Mouse (Mus musculus) kidney, embryonic 14.5 days (tissue): ENCODE measurements around the gene Raly. TPM values are rescaled to one million over a fixed set of nuclear protein-coding genes. Genes with fewer than 3 reads are reported as not detected.

Experiments used
- ATAC-seq: fragments of 200-750 bp; cut with Nextera tagmentation; 2 replicates; pipeline ENCODE4 v1.8.0; 2017; ENCODE audit warnings: moderate number of reproducible peaks, mild to moderate bottlenecking, moderate TSS enrichment, moderate library complexity; ENCODE audit not compliant: low FRiP score, low TSS enrichment
- H3K27ac ChIP-seq: fragments of 300-500 bp; sonication (generic); 2 replicates; pipeline ENCODE4 v1.5.1; 2014; ENCODE audit warnings: low read depth, mild to moderate bottlenecking, low read length, moderate library complexity, mixed read lengths
- H3K27me3 ChIP-seq: fragments of 300-500 bp; sonication (generic); 2 replicates; pipeline ENCODE4 v1.6.1; 2014; ENCODE audit warnings: mild to moderate bottlenecking, low read length; ENCODE audit not compliant: control insufficient read depth, insufficient read depth
- H3K36me3 ChIP-seq: fragments of 300-500 bp; sonication (generic); 2 replicates; pipeline ENCODE4 v1.6.1; 2014; ENCODE audit warnings: low read length, mixed read lengths; ENCODE audit not compliant: control insufficient read depth, insufficient read depth
- H3K4me1 ChIP-seq: fragments of 300-500 bp; sonication (generic); 2 replicates; pipeline ENCODE4 v1.6.1; 2014; ENCODE audit warnings: low read length, mixed read lengths; ENCODE audit not compliant: control insufficient read depth, insufficient read depth
- H3K4me2 ChIP-seq: fragments of 300-500 bp; sonication (generic); replicated peaks from 2 replicates; pipeline ENCODE4 v1.6.1; 2014; ENCODE audit warnings: low read depth, mild to moderate bottlenecking, low read length
- H3K4me3 ChIP-seq: fragments of 300-500 bp; sonication (generic); 2 replicates; pipeline ENCODE4 v1.5.1; 2014; ENCODE audit warnings: mild to moderate bottlenecking, low read length
- H3K9ac ChIP-seq: fragments of 300-500 bp; sonication (generic); 2 replicates; pipeline ENCODE4 v1.6.1; 2014; ENCODE audit warnings: low read depth, mild to moderate bottlenecking, low read length, moderate library complexity
- H3K9me3 ChIP-seq: fragments of 300-500 bp; sonication (generic); 2 replicates; pipeline ENCODE4 v1.6.1; 2016; ENCODE audit warnings: low read length; ENCODE audit not compliant: control insufficient read depth
- WGBS: fragments of 180-500 bp; shearing (Covaris S2); extraction: QIAGEN DNeasy Blood & Tissue Kit; methylation state at CpG from one replicate; pipeline ENCODE4 v1.1.7; 2014; 5-methylcytosine and 5-hydroxymethylcytosine counted together
- polyA plus RNA-seq: library from polyadenylated mRNA; unstranded; fragments of >200 nt; fragmentation: Nextera tagmentation; extraction: Ambion mirVana; gene quantifications from 2 replicates; pipeline ENCODE4 v1.2.1, GENCODE M21; 2014

The Raly gene
- polyA plus RNA-seq, 1 experiment from 2014 or later: 68.8 TPM

DNA sequence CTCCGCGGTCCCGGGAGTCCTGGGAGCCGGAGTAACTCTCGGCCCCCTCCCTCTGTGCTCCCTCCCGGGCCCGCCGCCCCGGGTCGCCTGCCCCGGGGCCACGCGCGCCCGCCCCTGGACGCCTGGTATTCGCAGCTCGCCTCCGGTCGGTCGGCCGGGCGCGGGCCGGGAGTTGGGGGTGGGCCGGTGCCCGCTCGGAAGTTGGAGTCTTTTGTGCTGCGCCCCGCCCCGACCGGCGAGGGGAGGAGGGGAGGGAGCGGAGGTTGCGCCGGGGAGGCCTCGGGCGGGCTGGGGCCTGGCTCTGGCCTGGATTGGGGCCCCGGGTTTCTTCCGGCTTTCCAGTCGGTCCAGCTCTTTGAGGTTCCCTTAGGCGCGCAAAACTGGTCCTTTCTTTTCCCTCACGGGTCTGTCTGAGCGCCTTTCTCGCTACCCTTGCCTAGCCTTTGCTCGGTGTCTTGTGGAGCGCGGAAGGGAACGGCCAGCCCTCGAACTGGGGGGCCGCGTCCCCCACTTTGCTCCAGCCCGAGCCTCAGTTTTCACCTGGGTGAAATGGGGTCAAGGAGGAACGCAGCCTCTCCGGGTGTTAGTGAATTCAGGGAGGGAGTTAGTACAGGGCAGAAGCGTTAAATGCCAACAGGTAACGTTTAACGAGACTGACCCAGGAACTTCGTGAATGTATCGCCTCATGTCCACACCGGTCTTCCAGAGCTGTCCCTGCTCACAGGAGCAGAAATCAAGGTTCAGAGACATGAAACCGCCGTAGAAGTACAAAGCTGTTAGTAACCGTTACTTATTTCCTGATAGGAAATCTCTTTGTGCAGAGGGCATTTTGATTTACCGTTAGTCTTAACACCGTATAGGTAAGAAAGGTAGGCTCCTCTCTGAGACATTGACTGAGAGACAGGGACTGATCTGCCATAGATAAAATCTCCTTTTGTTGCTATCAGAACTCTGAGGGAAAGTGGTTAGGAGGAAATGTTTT, 1.1 kb downstream of the Raly start:
- Histone ChIP-seq H3K27me3 (no peaks in the 10 kb centered on the region), H3K36me3 (no peaks in the 10 kb centered on the region)
- WGBS: under 1% methylated on average over 65 of the region's 67 CpGs

DNA sequence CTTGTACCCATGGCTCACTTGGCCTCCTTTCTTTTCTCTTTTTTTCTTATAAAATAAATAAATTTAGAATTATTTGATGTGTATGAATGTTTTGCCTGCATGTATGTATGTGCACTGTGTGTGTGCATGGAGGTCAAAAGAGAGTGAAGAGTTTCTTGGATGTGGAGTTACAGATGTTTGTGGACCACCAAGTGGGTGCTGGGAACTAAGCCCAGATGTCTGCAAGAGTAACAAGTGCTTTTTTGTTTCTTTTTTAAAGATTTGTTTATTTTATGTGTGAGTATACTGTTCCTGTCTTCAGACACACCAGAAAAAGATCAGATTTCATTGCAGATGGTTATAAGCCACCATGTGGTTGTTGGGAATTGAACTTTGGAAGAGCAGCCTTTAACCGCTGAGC, 12.5 kb downstream of the Raly start:
- WGBS: 77% methylated on average over 1 of the region's 1 CpGs
- no peaks in the 10 kb centered on the region; the same call in 1 of the 2 replicates for H3K36me3 ChIP-seq
- no peaks in the 10 kb centered on the region for H3K27me3 ChIP-seq
- ATAC-seq: no peak
- no peak overlapping the region for H3K4me3 ChIP-seq
- H3K27ac ChIP-seq: no peak overlapping the region
- no peak overlapping the region for H3K4me2 ChIP-seq
- H3K4me1 ChIP-seq: peaks cover 11% of the 10 kb centered on the region
- no peaks in the 10 kb centered on the region for H3K9me3 ChIP-seq
- H3K9ac ChIP-seq: no peak overlapping the region

More for the DNA sequence above, 1.1 kb downstream of the Raly start:
- Histone ChIP-seq H3K4me3 (peak overlapping the region; percentile 99), H3K4me1 (peaks cover 21% of the 10 kb centered on the region), H3K4me2 (peak overlapping the region; percentile 90), H3K9me3 (no peaks in the 10 kb centered on the region), H3K9ac (peak overlapping the region; percentile 97), H3K27ac (peak overlapping the region; percentile 98)
- ATAC-seq: peak; percentile 17

DNA sequence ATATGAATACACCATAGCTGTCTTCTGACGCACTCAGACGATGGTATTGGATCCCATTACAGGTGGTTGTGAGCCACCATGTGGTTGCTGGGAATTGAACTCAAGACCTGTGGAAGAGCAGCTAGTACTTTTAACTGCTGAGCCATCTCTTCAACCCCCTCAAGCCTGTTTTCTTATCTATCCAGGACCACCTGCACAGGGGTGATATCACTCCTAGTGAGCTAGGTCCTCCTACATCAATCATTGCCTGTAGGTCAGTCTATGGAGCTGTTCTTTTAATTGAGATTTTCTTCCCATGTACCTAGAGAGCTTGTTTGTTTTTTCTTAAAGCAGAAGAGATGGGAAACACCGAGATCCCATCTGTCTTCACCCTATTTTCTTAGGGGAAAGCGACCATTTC, 12.9 kb downstream of the Raly start:
- Histone ChIP-seq H3K4me1 (peaks cover 11% of the 10 kb centered on the region), H3K27ac (no peak overlapping the region), H3K4me3 (no peak overlapping the region), H3K9me3 (no peaks in the 10 kb centered on the region), H3K9ac (no peak overlapping the region), H3K4me2 (no peak overlapping the region), H3K27me3 (no peaks in the 10 kb centered on the region), H3K36me3 (no peaks in the 10 kb centered on the region; the same call in 1 of the 2 replicates)
- 60% methylated on average over 4 of the region's 4 CpGs for WGBS
- ATAC-seq: no peak

DNA sequence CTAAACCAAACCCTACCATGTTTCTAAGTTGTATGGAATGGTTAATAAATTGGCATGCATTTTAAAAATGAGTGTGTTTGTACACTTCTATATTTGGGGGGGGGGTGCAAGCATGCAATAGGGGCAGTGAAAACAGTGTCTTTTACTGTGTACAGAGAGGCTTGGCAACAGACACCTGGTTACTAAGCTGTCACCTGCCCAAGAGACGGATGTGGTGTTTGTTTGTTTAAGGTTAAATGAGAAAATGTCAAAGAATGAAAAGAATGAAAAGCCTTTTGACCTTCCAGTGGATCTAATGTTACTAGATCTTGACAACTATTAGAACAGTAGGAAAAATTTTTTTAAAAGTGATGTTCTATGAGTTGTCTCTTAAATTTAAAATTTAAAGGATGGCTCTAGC, 16.8 kb downstream of the Raly start:
- 43% methylated on average over 1 of the region's 1 CpGs for WGBS
- Histone ChIP-seq H3K4me1 (peaks cover 11% of the 10 kb centered on the region), H3K27ac (no peak overlapping the region), H3K27me3 (no peaks in the 10 kb centered on the region), H3K4me2 (no peak overlapping the region), H3K36me3 (no peaks in the 10 kb centered on the region), H3K4me3 (no peak overlapping the region), H3K9ac (no peak overlapping the region), H3K9me3 (no peaks in the 10 kb centered on the region)
- no peak for ATAC-seq

DNA sequence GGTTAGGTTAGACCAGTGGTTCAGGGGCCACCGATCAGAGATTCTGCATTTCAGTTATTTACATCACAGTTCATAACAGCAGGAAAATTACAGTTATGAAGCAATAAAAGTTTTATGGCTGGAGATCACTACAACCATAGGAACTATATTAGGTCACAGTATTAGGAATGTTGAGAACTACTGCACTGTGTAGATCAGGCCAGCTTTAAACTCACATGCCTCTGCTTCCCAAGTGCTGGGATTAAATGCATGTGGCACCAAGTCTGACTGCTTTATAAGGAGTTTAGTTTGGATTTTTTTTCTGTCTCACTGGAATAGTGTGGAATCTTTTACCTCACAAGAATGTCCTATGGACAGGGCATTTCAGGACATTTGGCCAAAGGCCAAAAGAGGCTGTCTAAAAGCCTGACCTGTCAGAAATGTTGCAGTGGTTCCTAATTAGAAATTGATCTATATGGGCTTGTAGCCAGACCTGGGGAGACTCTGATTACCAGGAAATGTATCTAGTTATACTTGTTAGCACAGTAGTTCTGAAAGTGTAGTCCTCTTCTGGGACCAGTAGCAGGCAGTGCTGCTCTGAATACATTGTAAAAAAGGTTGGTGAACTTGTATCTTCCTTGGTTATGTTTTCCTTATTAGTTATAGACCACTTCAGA, 18.3 kb downstream of the Raly start:
- no peak overlapping the region for H3K9ac ChIP-seq
- no peak overlapping the region for H3K4me3 ChIP-seq
- peaks cover 4% of the 10 kb centered on the region for H3K4me1 ChIP-seq
- no peak for ATAC-seq
- no peak overlapping the region for H3K4me2 ChIP-seq
- H3K9me3 ChIP-seq: no peaks in the 10 kb centered on the region
- no peaks in the 10 kb centered on the region for H3K36me3 ChIP-seq
- 87% methylated on average over 1 of the region's 1 CpGs for WGBS
- no peaks in the 10 kb centered on the region for H3K27me3 ChIP-seq
- no peak overlapping the region for H3K27ac ChIP-seq

DNA sequence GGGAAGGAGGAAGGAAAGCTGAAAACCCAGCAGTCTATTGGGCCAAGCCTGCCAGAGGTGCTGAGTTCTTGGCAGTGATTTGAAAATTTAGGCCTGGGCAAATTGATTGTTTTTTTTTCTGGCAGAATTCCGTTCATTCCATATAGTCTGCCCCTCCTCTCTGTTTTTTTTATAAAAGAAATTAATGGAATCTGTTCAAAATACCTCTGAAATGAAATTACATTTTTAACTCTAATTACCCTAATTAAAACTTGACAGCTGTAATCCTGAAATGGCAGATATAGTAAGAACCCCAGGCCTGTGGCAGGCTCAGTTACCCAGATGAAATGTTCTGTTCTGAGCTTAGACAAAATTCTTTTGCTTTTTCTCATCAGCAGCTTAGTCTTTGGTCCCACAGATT, 19.9 kb downstream of the Raly start:
- H3K27ac ChIP-seq: no peak overlapping the region
- no peak overlapping the region for H3K4me2 ChIP-seq
- WGBS: 48% methylated on average over 1 of the region's 1 CpGs
- H3K9ac ChIP-seq: no peak overlapping the region
- no peak overlapping the region for H3K4me3 ChIP-seq
- ATAC-seq: no peak
- H3K4me1 ChIP-seq: no peaks in the 10 kb centered on the region
- no peaks in the 10 kb centered on the region for H3K27me3 ChIP-seq
- no peaks in the 10 kb centered on the region; the same call in 1 of the 2 replicates for H3K36me3 ChIP-seq
- H3K9me3 ChIP-seq: no peaks in the 10 kb centered on the region

DNA sequence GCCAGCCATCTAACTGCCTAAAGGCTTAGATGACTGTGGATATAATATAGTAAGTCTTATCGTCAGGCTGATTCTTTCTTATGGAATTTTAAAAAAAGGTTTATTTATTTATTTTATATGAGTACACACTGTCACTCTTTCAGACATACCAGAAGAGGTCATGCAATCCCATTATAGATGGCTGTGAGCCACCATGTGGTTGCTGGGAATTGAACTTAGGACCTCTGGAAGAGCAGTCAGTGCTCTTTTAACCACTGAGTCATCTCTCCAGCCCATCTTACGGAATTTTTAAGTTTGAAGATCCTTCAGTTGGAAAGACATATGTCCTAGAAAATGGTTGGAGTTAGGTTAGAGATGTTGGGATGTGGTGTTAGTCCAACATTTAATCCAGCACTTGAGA, 22.5 kb downstream of the Raly start:
- Histone ChIP-seq H3K4me2 (no peak overlapping the region), H3K9me3 (no peaks in the 10 kb centered on the region), H3K27ac (no peak overlapping the region), H3K4me1 (peaks cover 11% of the 10 kb centered on the region; the same call in 1 of the 2 replicates), H3K36me3 (no peaks in the 10 kb centered on the region; the same call in 1 of the 2 replicates), H3K27me3 (no peaks in the 10 kb centered on the region), H3K9ac (no peak overlapping the region), H3K4me3 (no peak overlapping the region)
- WGBS: 90% methylated on average over 2 of the region's 2 CpGs
- ATAC-seq: no peak

DNA sequence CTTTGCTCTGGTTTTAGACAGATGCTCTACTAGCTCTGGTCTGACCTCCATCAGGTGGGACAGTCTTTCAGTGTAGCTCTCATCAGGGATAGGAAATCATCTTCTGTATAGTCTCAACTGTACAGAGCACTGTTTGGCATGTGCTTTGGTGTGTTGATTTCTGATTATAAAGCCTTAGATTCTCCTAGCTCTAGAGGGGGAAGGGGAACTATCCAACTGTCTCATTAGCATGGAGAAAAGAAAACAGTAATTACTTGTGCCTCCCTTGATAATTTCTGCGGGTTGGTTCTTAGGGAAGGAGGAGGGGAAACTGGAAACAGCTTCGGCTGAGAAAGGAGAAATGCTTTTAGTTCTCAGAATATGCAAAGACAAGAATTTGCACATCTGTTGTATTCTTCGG, 26.2 kb downstream of the Raly start:
- no peak overlapping the region for H3K4me2 ChIP-seq
- ATAC-seq: no peak
- no peak overlapping the region for H3K27ac ChIP-seq
- H3K36me3 ChIP-seq: no peaks in the 10 kb centered on the region; the same call in 1 of the 2 replicates
- no peak overlapping the region for H3K9ac ChIP-seq
- H3K27me3 ChIP-seq: no peaks in the 10 kb centered on the region
- WGBS: 42% methylated on average over 3 of the region's 3 CpGs
- H3K9me3 ChIP-seq: no peaks in the 10 kb centered on the region
- H3K4me3 ChIP-seq: no peak overlapping the region
- H3K4me1 ChIP-seq: peaks cover 16% of the 10 kb centered on the region; the same call in 1 of the 2 replicates

DNA sequence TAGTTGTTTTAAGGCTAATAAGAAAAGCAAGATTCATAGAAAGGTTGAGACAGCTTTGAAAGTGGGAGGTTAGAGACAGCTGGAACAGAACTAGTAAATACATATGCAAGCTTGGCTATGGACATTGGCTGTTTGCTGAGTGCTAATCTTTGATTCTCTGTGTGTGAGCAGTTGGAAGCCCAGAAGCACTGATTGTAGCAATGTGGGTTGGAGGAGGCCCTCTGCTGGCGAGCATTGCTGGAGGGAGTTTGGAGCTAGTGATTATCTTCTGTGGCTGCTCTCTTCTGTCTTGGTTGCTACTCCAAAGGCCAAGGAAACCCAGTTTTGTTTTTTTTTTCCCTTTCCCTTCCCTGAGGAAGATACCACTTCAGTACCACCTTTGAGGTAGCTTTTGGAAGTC, 26.9 kb downstream of the Raly start:
- WGBS: 39% methylated on average over 1 of the region's 1 CpGs
- ATAC-seq: no peak

More for the DNA sequence above, 26.9 kb downstream of the Raly start:
- Histone ChIP-seq H3K27ac (no peak overlapping the region), H3K27me3 (no peaks in the 10 kb centered on the region), H3K4me1 (peaks cover 16% of the 10 kb centered on the region; the same call in 1 of the 2 replicates), H3K4me2 (no peak overlapping the region), H3K36me3 (no peaks in the 10 kb centered on the region; the same call in 1 of the 2 replicates), H3K9ac (no peak overlapping the region), H3K9me3 (no peaks in the 10 kb centered on the region), H3K4me3 (no peak overlapping the region)
